Mouse (Mus musculus) embryonic stem cell, embryonic (primary cell): ENCODE measurements around the gene Rps6ka5.

Experiments used
- CTCF ChIA-PET, 4 experiments: fragments of 300-600 bp in 2 of 4; fragments of 350-600 bp in 2 of 4; sonication (Branson Sonifier 250); formaldehyde crosslinking; loops; one replicate each; lab custom pipeline; 2022; ENCODE audit warnings: inconsistent platforms in 2 of 4; lab: Charles Lee
- POLR2A ChIA-PET, 4 experiments: fragments of 300-600 bp in 2 of 4; fragments of 350-600 bp in 2 of 4; sonication (Branson Sonifier 250); formaldehyde crosslinking; loops; one replicate each; lab custom pipeline; 2022; ENCODE audit warnings: antibody characterized with exemption in 4 of 4, inconsistent platforms in 1 of 4; lab: Charles Lee

Gene Rps6ka5

GRCm38 (mm10) chr12:100534028-100534427, 192.8 kb downstream of the Rps6ka5 start:
- POLR2A ChIA-PET: interaction anchor here (0.7 to 9.8 kb wide), 35 partner anchors 9 to 419 kb away, joined by 3 to 96 read pairs (median 4); partner anchors contain the start of genes Calm1 (in 1 of the 4) and Ttc7b (in 1 of the 4)
- CTCF ChIA-PET: interaction anchor here in 3 of 4 experiments (0.5 to 1.9 kb wide), 7 partner anchors 10 to 579 kb away, joined by 3 to 5 read pairs (median 3); no protein-coding TSS in a partner anchor

GRCm38 (mm10) chr12:100533209-100533608, 193.6 kb downstream of the Rps6ka5 start:
- CTCF ChIA-PET: interaction anchor here in 2 of 4 experiments (0.8 to 1.2 kb wide), 2 partner anchors 10 to 11 kb away, joined by 3 to 5 read pairs; no protein-coding TSS in a partner anchor

GRCm38 (mm10) chr12:100531740-100532139, 195.0 kb downstream of the Rps6ka5 start:
- POLR2A ChIA-PET: interaction anchor here in 2 of 4 experiments (0.8 to 9.8 kb wide), 5 partner anchors 9 to 20 kb away, joined by 3 to 96 read pairs (median 20); partner anchors contain the start of gene Ttc7b (in 2 of the 2)
- CTCF ChIA-PET: interaction anchor here in 1 of 4 experiments (1.0 kb wide), 1 partner anchor 10 kb away, joined by 3 read pairs; no protein-coding TSS in a partner anchor

More at GRCm38 (mm10) chr12:100533209-100533608, 193.6 kb downstream of the Rps6ka5 start:
- POLR2A ChIA-PET: interaction anchor here in 3 of 4 experiments (0.7 to 9.8 kb wide), 20 partner anchors 9 to 346 kb away, joined by 3 to 96 read pairs (median 6); partner anchors contain the start of genes Calm1 (in 1 of the 3) and Ttc7b (in 1 of the 3)

GRCm38 (mm10) chr12:100530871-100531270, 195.9 kb downstream of the Rps6ka5 start:
- POLR2A ChIA-PET: interaction anchor here in 2 of 4 experiments (7.4 to 9.8 kb wide), 2 partner anchors 8 to 14 kb away, joined by 78 to 96 read pairs; partner anchors contain the start of gene Ttc7b (in 2 of the 2)
- CTCF ChIA-PET: interaction anchor here in 1 of 4 experiments (0.8 kb wide), 1 partner anchor 11 kb away, joined by 3 read pairs; no protein-coding TSS in a partner anchor

- ChIA-PET POLR2A (interaction anchor here (0.7 to 9.8 kb wide), 17 partner anchors 7 to 467 kb away, joined by 3 to 96 read pairs (median 4); partner anchors contain the start of gene Ttc7b (in 3 of the 4)), CTCF (interaction anchor here in 1 of 4 experiments (1.1 kb wide), 1 partner anchor 363 kb away, joined by 3 read pairs; no protein-coding TSS in a partner anchor)
Observed at GRCm38 (mm10) chr12:100529651-100530050, 197.1 kb downstream of the Rps6ka5 start.

DNA sequence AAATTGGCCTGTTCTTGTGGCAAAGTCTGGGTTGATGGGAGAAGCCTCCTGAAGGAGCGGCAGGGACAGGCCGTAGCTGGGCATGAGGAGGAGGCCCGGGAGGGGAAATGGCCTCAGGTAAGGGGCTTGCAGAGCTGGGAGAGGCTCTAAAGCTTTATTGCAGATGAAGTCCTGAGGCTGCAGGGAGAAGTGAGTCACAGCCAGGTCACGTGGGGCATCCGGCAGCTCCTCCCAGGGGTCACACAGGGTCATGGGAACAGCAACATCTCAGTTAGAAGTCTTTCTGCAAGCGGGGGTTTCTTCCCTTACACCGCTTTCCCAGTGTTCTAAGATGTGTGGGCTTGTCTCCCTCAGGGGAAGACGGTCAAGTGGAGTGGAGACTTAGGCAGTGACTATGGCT, 197.6 kb downstream of the Rps6ka5 start:
- ChIA-PET POLR2A (interaction anchor here in 3 of 4 experiments (0.7 to 9.8 kb wide), 20 partner anchors 6 to 467 kb away, joined by 3 to 96 read pairs (median 4); partner anchors contain the start of genes Ttc7b (in 2 of the 3) and Nrde2 (in 1 of the 3)), CTCF (interaction anchor here in 2 of 4 experiments (0.7 to 1.1 kb wide), 3 partner anchors 48 to 430 kb away, joined by 3 read pairs; no protein-coding TSS in a partner anchor)

DNA sequence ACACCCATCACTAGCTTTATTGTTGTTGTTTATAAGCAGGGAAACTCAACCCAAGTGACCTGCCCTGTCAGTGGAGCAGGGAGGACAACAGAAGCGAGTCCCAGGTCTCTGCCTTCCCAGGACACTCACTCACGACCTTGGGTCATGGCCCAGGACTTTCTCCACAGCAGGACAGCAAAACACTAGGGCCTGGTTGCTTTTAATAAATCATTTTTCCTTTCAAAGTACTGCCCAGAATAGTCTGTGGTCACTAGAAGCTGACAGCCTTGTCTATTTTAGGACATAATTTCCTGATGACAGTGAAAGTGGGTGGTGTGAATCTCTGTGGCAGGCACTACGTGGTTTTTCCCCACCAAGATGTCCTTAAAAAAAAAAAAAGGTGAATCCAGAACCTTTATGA, 198.5 kb downstream of the Rps6ka5 start:
- ChIA-PET POLR2A (interaction anchor here in 3 of 4 experiments (0.6 to 9.8 kb wide), 14 partner anchors 5 to 476 kb away, joined by 3 to 96 read pairs (median 4); partner anchors contain the start of genes Ttc7b (in 2 of the 3) and Nrde2 (in 1 of the 3)), CTCF (interaction anchor here in 1 of 4 experiments (1.1 kb wide), 1 partner anchor 47 kb away, joined by 3 read pairs; no protein-coding TSS in a partner anchor)

DNA sequence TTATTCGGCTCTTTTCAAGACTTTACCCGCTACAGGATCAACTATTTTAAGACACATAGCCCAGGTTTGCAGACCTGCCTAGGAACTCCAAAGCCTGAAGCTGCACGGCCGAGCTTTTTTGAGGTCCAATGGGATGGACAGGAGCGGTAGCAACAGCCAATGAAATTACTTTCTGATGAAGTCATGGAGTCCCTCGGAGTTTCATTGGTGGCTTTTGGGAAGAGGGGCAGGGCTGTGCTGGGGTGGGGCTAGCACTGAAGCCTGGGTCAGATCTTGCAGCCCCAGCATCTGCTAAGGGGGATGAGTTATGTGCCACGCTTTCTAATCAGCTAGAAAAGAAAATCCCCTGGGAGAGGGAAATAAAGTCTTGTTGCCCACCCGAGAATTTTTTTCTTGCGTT, 199.0 kb downstream of the Rps6ka5 start:
- ChIA-PET POLR2A (interaction anchor here in 3 of 4 experiments (0.5 to 9.8 kb wide), 16 partner anchors 5 to 476 kb away, joined by 3 to 96 read pairs (median 4); partner anchors contain the start of gene Ttc7b (in 2 of the 3)), CTCF (interaction anchor here in 1 of 4 experiments (1.0 kb wide), 1 partner anchor 322 kb away, joined by 3 read pairs; no protein-coding TSS in a partner anchor)

DNA sequence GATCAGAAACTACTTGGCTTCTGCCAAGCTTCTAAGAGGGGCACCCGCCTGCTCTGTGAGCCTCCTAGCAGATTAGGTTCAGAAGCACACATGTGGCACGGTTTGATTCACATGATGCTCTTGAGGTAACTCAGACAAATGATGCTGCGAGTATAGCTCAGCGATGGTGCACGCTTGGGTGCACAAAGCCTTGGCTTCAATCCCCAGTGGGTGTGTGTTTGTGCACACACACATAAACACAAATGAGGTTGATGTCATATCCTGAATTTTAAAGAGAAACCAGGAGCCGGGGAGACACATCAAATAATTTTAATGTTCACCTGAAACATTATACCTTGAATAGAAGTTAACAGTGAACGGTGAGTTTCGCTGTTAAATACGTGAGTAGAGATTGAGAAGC, 199.5 kb downstream of the Rps6ka5 start:
- CTCF ChIA-PET: interaction anchor here in 1 of 4 experiments (1.0 kb wide), 1 partner anchor 322 kb away, joined by 3 read pairs; no protein-coding TSS in a partner anchor
- POLR2A ChIA-PET: interaction anchor here (0.5 to 7.4 kb wide), 16 partner anchors 9 to 477 kb away, joined by 3 to 78 read pairs (median 4); partner anchors contain the start of gene Ttc7b (in 1 of the 4)

DNA sequence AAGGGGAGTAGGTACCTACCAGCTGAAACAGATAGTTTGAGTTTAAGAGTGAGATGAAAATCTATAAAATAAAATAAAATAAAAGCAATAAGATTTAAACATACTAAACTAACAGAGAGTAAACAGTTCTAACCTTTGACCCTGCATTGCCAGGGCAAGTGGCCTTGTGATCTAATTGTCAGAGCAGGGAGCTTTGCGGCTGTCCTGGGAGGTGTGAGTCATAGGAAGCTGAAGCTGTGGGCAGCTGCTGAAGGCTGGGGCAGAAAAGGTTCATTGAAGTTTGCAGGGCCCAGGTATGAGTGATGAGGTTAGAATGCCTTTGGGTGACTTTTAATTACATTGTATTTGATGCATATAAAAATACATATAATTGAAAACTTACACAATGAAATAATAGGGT, 200.8 kb downstream of the Rps6ka5 start:
- ChIA-PET CTCF (interaction anchor here in 1 of 4 experiments (0.6 to 0.7 kb wide), 2 partner anchors 210 to 237 kb away, joined by 3 to 4 read pairs; no protein-coding TSS in a partner anchor), POLR2A (interaction anchor here in 3 of 4 experiments (0.7 to 7.7 kb wide), 10 partner anchors 6 to 366 kb away, joined by 3 to 96 read pairs (median 5); partner anchors contain the start of gene Ttc7b (in 1 of the 3))

DNA sequence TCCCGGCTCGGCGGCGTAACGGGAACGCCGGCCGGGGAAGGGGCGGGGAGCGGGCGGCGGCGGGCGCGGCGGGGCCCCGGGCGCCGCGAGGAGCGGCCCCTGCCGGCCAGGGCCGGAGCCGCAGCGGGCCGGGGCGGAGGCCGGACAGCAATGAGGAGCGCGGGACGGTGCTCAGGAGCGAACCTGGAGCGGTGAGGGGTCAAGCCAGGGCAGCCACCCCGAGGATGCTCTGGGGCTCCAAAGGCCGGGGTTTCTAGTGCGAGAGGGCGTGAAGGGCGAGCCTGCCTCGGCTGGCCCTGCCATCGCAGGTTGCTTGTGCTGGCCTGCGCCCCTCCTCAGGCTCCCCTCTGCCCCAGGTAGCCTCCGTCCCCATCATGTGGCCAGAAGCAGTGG, 206.0 kb downstream of the Rps6ka5 start, which contains the start of gene Ttc7b:
Gene Ttc7b, minus strand, starts transcription at position 33 of the 393 bp plus-strand sequence.
- POLR2A ChIA-PET: interaction anchor here (1.0 to 10.7 kb wide), 12 partner anchors 7 to 333 kb away, joined by 3 to 96 read pairs (median 4); no protein-coding TSS in a partner anchor

DNA sequence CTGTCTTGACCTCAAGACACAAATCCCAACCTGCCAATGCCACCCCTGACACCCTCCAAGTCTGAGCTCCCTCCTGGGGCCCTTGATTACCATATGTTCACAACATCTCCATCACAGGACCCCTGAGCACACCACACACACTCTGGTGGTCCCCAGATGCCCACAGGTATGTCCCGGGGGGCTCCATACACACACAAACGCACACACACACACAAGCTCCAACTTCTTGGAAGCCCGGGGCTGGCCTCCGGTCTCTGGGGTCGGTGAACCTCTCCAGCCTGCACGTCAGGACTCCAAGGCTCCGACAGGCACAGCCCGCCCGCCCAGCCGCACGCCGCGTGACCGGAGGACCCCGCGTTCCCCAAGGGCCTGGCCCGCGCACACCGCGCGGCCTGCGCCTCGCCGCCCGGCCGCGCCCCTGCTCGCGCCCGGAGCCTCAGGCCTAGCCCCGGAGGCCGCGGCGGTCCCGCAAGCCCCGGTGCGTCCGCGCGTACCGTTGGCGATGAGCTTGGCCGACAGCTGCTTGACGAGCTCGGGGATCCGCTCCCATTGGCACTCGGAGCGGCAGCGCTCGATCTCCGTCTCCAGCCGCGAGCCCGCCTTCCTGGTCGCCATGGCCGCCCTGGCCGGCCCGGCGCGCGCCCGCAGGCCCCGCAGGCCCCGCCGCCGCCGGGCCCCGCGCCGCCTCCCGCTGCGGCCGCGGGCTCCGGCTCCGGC, 206.5 kb downstream of the Rps6ka5 start:
- POLR2A ChIA-PET: interaction anchor here (0.6 to 10.7 kb wide), 25 partner anchors 8 to 487 kb away, joined by 3 to 96 read pairs (median 4); no protein-coding TSS in a partner anchor
- CTCF ChIA-PET: interaction anchor here in 3 of 4 experiments (0.6 to 1.2 kb wide), 9 partner anchors 8 to 333 kb away, joined by 3 to 4 read pairs (median 3); no protein-coding TSS in a partner anchor

More for the DNA sequence above, 206.0 kb downstream of the Rps6ka5 start, which contains the start of gene Ttc7b:
- CTCF ChIA-PET: interaction anchor here in 2 of 4 experiments (0.6 to 1.0 kb wide), 3 partner anchors 9 to 536 kb away, joined by 3 to 4 read pairs (median 4); no protein-coding TSS in a partner anchor

DNA sequence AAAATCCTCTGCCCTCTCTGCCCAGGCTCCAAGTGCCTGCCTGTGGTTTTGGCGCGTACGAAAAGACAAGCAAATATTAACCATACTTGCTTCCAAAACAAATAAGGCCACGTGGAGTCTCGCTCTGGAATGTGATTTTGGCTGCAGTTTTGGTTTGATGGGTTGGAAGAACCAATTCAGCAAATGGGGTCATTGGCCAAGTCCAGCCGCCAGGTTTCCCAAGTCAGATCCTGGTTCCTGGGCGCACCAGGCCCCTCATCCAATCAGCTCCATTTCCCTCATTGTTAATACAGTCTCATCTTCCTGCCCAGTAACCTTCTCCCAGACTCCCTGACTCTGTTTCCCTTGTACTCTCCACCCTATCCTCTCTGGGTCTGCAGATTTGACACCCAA, 207.1 kb downstream of the Rps6ka5 start:
- POLR2A ChIA-PET: interaction anchor here (0.6 to 10.7 kb wide), 25 partner anchors 8 to 488 kb away, joined by 3 to 96 read pairs (median 4); no protein-coding TSS in a partner anchor
- CTCF ChIA-PET: interaction anchor here in 3 of 4 experiments (0.6 to 1.2 kb wide), 9 partner anchors 11 to 332 kb away, joined by 3 to 4 read pairs (median 3); no protein-coding TSS in a partner anchor

DNA sequence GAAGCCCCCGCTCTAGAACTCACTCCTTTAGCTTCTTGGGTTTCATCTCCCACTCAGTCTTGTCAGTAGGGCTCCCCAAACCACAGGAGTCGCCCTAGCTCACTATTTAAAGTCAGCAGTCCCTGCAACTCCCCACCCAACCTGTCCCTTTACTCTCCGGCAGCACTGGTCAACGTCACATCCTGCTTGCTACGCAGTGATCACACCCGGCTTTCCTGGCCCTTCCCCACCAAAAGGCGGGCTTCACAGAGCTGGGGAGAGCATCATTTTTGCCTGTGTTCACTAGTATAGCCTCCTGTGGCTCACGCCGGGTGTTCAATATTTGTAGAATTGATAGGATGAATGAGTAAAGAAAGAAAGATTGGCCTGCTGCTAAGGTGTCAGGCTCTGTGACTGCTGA, 209.4 kb downstream of the Rps6ka5 start:
- CTCF ChIA-PET: interaction anchor here in 1 of 4 experiments (1.0 kb wide), 1 partner anchor 14 kb away, joined by 3 read pairs; no protein-coding TSS in a partner anchor
- POLR2A ChIA-PET: interaction anchor here (0.6 to 10.7 kb wide), 15 partner anchors 8 to 336 kb away, joined by 3 to 78 read pairs (median 4); no protein-coding TSS in a partner anchor

- POLR2A ChIA-PET: interaction anchor here in 3 of 4 experiments (1.2 to 10.7 kb wide), 8 partner anchors 7 to 20 kb away, joined by 3 to 78 read pairs (median 8); no protein-coding TSS in a partner anchor
- CTCF ChIA-PET: no interaction called here
Observed at GRCm38 (mm10) chr12:100516161-100516838, 210.5 kb downstream of the Rps6ka5 start.

DNA sequence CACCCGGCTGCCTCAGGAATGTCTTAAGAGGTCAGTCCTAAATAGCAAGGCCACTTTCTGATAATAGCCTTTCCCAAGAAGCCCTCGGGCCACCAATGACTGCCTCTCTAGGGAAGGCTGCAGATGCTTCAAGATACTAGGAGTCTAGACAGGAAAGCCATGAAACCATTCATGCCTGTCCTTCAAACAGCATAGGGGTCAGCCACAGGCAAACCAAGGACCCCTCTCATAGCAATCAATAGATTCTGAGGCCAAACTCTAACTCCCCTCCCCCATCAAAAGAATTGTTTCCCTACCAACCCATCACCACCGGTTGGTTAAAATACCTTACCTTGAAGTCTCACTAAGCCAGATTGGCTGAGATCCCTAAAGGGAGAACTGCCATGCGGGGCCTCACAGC, 211.3 kb downstream of the Rps6ka5 start:
- ChIA-PET CTCF (no interaction called here), POLR2A (interaction anchor here in 3 of 4 experiments (0.7 to 10.7 kb wide), 6 partner anchors 10 to 21 kb away, joined by 3 to 78 read pairs (median 8); no protein-coding TSS in a partner anchor)
